Mouse (Mus musculus) T-cell, adult 2 months (primary cell): Measurements from ENCODE around the gene Ano2.

ENCODE experiments used
- DNase-seq: peaks from one replicate; pipeline ENCODE4 v3.0.0; 2022; ENCODE audit warnings: low spot score

The Ano2 gene

DNA sequence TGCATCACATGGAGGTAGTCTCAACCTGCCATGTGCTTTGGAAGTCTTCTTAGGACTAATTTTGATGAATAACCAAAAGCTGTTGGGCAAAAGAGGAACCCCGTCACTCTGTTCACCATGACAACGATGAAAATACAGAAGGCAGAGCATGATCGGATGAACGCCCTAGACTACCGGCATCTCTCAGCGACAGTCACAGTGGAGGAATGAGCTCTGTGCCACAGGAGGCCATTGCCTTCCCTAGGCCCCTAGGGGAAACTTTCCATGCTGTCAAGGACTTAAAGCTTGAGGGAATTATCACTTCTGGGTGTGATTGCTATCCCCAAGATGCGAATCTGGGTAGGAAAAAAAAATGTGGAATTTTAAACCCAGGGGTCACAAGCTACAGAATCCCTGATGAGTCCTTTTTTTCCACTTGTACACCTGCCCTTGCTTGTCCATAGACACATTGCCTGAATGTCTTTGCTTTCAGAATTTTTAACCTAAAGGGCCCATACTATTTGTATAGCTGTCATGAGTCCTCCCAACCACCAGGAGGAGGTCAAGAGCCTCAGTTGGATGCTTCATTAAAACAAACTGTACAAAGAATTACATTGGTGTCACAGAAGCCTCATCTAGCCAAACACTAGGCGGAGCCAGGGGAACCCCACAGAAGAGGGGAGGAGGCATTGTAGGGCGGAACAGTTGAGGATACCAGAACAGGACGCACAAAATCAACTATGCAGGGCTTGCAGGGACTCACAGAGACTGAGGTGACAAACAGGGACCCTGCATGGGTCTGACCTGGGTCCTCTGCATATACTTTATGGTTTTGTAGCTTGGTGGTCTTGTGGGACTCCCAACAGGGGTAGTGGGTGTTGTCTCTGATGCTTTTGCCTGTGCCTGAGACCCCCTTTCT lies 53.2 kb downstream of the Ano2 start:
- DNase-seq, result no peak

DNA sequence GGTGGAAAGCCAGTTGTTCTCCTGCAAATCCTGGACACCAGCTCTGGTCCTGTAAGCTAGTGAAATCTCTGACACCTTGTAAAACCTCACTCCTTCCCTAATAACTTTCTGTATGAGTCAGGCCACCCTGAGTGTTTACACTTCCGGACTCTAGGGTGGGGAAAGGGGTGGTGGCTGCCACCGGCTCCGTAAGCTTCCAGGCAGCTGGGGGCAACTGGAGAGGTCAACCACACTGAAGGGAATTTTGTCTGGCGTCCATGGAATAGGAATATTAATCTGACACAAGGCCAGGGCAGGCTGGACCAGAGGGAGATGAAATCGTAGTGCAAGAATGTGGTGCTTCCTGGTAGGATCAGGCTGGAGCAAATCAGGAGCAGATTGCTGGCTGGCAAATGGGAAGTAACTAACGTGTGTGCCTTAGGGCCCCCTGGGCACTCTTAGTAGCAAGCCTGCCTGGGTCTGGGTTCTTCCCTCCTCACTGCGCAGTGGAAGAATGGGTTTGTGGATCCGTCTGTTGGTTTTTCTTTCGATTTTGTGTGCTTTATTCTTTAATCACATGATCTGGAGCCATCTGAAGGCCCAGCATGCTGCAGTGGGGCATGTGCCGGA lies 57.2 kb downstream of the Ano2 start:
- no peak for DNase-seq

DNA sequence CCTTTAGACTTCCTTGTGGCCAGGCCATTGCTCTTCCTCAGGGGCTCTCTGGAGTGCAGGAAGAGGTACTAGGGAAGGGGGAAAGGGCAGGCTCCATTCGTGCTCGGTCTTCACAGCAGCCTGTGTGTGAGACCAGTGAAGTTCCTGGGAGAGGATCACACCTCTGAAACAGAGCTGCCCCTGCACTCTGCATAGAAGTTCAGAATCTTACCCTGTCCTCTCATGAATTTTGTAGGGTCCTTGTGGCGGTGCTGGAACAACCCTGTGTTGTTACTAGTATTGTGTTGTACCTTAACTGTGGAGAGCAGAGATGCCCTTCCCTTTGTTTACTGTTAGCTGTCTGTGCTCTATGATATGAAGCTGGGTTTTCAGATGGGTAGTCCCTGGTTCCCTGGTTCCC lies 58.4 kb downstream of the Ano2 start:
- DNase-seq, result no peak

DNA sequence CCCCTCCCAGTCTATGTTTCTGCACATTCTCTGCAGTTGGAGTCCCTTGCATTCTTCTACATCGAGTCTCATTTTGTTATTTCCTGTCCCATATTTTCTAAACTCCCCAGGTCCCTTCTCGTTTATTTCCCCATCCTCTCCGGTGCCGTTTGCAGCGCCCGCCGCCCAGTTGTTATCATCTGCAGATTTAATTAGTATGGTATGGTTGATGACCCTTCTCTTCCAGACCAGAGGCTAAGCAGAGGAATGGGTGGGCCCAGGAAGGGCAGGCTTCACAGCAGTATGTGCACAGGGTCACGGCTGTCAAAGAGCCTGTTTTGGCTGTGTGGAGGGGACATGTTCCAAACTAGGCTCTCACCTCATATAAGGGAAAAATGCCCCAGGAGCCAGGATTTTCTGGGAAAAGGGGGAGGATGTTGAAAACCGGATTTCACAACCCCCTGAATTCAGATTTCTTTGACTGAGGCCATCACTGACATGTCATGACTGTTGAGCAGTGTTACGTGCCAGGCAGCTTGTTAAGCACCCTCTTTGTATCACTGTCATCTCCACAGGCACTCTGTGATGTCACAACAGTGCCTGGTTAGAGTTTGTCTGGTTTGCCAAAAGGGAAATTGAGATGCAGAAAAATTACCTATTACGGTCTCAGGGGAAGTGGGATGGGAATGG lies 72.8 kb downstream of the Ano2 start:
- no peak for DNase-seq

DNA sequence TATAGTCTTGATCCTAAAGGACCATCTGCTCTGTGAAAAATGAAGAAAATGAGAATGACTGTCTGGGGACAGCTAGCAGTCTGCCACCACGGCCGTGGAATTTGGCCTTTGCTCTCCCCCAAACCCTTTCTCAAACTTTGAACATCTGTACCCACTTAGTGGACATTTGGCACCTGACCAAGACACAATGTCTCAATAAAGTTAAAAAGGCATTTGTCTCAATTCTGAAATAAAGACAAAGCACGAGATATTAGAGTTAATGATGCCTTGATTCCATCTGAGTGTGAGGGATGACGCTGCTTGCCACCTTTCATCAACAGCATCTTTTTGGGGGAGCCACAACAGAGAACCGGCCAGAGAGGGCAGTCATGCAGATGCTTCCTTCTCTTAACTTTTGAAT lies 83.0 kb downstream of the Ano2 start:
- DNase-seq, result no peak

DNA sequence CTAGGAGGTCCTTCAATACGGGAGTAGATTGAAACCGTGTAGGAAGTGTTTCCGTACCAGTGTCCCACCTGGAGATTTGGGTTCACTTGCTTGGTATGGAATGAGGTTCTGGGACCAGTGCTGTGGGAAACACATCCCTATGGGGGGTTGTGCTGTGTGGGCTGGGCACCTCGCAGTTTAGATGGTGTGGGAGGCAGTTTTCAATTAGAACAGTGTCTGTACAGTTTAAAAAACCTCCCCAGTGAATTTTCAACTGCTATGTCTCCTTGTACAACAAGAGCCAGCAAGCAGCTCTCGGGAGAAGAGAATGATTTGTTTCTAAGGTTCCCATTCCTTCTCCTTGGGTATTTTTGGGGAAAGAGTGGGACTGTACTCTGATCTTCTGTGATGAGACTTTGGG lies 86.1 kb downstream of the Ano2 start:
- DNase-seq, result no peak

DNA sequence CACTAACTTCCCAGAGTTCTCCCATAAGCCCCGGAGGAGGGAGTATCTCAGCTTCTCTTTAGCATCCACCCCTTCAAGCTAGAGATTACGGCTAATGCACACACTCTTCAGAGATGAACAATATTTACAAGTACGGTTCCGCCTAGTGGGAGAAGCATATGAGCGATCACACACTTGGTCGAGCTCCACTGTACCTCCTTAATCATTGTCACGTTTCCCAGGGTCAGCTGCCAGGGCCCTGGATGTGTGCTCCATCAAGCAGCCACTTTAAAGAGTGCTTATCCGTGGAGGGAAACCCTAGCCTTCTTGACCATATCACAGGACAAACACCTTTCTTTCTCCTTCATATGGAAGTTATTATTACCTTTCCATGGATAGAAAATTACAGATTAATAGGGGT lies 112.7 kb downstream of the Ano2 start:
- DNase-seq, result no peak

DNA sequence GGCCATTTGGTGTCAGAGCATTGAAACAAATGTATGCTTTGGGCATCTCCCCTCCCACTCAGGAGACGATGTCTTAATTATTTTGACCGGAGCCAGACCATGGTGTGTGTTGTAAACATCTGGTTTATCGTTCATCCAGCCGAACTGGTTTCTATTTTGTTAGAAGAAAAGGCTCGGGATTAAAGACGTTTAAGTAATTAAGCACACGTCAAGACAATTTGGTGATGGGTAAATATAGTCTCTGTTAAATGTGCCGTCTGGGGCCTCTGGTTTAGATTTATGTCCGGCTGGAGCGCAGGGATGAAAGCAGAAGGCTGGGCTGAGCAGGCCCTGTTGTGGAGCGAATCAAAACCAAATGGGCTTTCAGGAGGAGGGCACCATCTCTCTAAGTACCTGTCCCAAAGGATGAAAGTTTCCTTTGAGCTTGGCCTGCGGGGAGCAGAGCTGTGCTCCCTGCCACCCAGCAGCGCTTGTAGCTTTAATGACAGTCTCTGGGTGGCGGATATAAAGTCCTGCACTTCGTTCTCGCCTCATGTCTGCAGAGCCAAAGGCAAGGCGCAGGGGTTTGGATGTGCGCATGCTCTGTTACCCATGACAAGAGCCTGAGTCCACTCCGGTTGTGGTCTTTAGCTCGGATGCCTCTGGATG lies 113.3 kb downstream of the Ano2 start:
- DNase-seq, result no peak

DNA sequence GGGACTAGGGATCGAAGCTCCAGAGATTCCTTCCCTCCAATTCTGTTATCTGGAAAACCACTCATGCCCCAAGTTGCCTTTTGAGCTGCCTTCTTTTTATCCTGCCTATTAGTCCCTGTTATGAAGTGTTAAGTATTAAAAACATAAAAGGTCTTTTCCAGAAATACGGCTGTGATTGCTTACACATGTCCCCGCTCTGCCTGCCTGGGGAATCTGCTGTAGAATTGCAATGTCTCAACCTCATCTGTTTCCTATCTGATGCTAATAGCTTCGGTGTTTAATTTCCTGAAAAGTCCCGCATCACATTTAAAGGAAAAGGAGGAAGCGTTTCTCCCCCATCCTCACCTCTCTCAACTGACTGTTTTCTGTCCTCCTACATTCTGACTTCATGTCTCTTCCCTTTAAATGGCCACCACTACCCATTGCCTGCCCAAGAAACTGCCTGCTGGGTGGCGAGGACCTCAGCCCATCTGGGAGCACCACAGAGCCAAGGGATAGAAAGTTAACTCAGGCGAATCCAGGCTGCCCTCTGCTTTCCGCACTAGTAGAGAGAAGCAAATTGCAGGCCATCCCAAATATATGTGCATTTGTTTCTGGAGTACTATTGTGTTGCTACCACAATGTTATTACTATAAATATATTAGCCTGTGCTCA lies 118.9 kb downstream of the Ano2 start:
- no peak for DNase-seq

DNA sequence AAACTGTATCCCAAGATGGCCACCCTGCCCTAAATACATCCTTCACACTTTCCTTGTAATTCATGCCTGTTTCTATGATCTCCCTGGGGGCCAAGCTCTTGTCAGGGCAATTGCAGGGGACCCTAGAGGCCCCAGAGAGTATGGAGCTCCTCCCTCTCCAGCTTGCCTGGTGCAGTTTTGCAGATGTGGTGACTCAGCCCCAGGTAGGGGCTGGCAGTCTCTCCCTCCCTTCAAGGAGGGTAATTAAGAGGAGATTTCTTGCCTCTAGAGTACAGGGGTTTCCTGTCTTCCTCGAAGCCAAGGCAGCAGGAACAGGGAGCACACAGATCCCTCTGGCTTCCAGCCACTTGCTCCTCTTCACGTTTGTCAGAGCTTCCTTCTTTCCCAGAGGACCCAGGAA lies 121.2 kb downstream of the Ano2 start:
- DNase-seq, result no peak

DNA sequence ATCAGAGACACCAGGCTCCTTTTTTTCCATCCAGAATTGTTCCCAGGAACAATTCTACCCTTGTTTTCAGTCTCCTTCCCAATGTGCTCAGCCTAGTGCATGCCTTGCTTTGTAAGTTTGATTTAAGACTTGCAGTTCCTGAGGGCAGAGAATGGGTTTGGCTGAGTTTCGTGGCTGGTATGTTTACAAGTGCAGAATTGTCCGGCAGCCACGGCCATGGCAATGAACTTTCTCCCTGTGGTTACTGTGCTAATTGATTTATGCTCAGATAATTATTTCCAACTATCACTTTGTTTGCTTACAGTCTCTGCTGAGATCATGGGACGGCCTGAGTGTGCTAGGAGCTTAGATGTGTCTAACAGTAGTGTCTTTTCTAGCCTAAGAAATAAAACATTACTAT lies 147.9 kb downstream of the Ano2 start:
- DNase-seq, result no peak

DNA sequence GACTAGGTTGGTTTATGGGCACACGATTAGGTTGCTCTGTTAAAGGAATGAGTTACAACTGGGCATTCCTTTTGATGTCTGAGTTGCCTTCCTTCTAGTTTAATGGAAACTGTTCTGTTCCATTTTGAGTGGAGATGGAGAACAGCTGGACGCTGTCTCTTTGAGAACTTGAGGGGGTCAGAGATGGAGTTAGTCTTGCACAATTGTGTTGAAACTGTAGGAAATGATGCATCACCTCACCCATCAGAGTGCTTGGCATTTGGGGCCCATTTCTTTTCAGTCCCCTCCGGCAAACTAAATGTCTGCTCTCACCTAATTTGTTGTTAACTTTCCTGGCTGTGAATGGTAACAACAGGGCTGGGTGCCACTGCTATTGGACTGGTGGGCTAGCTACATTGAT lies 151.1 kb downstream of the Ano2 start:
- no peak for DNase-seq

DNA sequence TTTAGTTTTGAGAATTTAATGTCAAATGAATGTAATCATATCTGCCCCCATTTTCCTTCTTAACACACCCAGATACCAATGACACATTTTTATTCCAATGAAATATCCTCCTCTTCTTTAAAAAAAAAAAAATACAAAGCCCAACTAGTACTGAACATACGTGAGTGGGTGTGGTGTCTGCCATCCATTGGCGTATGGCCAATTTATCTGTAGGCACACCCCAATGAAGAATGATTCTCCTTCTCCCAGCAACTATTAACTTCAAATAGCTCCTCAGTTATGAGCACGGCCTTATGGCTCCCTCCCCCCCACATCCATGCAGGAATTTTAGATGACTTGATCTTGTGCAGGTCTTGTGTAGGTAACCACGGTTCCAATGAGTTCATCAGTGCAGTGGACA lies 161.0 kb downstream of the Ano2 start:
- DNase-seq, result no peak

DNA sequence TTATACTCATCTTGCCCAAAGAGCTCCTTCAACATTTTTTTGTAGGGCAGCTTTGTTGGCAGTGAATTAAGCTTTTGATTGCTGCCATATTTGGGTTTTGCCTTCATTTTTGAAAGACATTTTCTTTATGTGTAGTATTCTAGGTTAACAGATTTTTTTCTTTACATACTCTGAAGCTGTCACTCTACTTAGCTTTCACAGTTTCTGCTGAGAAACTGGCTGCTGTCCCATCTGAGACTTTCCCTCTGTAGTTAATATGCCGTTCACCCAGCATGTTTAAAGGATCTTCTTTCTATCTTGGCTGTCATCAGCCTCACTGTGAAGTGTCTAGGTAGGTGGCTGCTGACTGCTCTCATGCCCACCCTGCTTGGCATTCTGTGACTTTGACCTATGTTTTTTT lies 168.1 kb downstream of the Ano2 start:
- no peak for DNase-seq

DNA sequence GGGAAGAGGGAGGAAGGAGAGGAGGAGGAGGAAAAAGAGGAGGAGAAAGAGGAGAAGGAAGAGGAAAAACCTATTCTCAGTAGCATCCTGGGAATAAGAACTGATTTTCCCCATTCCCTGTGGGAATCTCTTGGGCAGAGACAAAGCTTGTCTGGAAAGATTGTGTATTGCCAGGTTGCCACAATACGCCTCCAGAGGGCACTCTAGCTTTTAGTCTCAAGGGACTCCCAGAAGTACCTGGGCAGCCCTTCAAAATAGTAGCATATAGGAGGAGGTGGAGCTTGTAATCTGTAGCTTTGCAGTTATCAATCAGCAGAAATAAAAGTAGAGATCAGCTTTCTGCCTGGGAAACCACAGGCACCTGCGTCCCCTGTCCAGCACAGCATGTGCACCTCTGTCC lies 178.3 kb downstream of the Ano2 start:
- no peak for DNase-seq

DNA sequence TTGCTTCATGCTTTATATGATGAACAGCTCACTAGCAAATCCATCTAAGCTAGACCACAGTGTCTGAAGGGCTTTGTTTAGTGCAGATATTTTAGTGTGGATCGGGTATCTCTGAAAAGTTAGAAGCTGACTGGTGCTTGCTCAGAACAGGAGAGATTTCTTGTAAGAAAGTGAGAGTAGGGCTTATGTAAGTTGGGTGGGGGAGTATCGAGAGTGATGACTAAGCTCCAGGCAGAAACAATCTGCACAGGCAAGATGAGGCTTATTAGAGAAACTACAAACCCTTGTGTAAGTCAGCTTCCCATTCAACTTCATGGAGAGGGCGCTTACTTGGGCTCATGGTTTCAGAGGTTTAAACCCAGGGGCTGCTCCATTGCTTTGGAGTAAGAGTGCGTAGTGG lies 181.3 kb downstream of the Ano2 start:
- DNase-seq, result no peak

DNA sequence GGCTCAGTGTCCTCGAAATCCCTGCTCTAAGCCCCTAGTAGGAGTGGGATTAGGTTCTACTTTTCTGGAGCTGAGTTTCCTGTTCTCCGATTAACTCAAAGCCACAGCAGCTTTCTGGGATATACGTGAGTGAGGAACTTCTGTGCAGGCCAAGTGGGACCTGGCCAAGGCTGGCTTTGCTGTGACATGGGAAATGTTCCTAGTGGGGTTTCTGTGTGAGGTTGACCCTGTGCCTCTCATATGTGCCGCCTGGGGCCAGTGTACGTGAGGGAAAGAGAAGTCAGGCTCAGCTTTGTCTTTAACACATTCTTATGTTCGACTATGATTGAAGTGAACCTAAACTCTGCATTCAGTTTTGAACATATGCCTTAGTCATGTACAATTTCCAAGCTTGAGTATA lies 184.5 kb downstream of the Ano2 start:
- no peak for DNase-seq

DNA sequence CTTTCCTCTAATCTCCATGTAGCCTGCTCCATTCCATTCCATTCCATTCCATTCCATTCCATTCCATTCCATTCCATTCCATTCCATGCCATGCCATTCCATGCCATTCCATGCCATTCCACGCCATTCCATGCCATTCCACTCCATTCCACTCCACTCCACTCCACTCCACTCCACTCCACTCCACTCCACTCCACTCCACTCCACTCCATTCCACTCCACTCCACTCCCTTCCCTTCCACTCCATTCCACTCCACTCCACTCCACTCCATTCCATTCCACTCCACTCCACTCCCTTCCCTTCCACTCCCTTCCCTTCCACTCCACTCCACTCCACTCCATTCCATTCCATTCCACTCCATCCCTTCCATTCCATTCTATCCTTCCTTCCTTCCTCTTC lies 186.7 kb downstream of the Ano2 start:
- no peak for DNase-seq

DNA sequence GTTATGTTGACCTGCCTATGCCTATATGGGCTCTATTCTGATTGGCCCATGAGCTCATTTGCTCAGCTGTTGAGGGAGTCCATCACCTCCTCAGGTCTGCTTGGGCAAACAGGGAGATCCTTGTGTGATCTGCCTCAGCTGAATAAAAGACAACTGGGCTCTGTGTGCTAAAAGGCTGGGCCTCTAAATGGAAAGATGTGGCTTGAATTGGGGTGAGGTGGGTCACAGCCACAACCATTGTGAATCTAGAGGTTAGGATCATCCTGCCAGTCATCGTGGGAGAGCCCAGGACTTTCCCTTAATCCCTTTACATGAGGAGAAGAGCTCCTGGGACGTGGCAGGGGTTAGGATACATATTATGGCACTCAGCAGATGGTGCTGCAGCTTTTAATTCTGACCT lies 188.5 kb downstream of the Ano2 start:
- no peak for DNase-seq

DNA sequence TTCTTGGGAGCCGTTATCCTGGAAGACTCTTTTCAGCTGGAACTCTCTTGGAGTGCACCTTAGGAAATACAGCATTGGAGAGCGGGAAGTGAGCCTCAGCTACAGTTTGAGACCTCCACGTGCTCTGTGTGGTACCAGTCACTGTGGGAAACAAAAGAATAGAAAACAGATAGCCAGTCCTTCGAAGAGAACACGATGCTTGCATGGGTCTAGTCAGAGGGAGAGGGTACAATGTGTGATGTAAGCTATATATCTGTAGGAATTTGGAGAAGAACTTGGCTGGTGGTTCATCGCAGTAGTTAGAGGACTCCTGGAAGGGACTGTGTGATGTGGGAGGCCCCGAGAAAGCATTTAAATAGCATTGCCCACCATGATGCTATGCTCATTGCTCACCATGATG lies 189.1 kb downstream of the Ano2 start:
- no peak for DNase-seq

DNA sequence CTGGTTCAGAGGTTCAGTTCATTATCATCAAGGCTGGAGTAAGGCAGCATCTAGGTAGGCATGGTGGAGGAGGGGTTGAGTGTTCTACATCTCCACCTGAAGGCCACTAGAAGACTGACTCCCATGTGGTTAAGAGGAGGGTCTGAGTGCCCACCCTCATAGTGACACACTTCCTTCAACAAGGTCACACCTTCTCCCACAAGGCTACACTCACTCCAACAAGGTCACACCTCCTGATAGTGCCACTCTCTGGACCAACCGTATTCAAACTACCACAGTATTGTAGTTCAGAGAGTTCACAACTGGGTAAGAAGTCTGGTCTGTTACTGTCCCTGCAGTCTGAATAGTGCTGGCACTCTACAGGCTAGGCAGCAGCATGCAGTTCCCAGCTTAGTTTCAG lies 198.4 kb downstream of the Ano2 start:
- DNase-seq, result no peak

DNA sequence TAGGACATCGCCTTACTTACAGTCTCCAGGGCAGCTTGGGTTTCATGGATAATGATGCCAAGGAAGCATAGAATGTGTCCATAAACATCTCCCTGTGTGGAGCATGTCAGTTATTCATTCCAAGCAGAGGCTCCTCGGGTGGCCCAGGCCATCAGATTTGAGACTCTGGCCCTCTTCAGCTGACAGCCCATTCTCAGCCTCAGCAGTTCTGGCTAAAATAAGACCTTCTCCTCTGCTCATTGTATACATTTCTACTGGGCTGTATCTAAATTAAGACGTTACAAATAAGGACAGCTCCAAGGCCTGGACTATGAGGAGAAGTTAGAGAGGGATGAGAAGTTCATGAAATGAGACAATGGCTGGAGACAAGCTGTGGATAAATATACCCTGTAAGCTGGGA lies 204.1 kb downstream of the Ano2 start:
- no peak for DNase-seq
